Mouse (Mus musculus): ENCODE measurements at regions not wholly inside any gene's neighbourhood (a gene's known extent, or its start where the extent isn't known, plus 50 kb on each side); places are given as distances from the start of the nearest gene placed in this dataset.
"Not testable (repeated sequence)": the region's sequence is repeated elsewhere in the genome, so short reads cannot be mapped to it uniquely, and the experiment has no call there.

DNA sequence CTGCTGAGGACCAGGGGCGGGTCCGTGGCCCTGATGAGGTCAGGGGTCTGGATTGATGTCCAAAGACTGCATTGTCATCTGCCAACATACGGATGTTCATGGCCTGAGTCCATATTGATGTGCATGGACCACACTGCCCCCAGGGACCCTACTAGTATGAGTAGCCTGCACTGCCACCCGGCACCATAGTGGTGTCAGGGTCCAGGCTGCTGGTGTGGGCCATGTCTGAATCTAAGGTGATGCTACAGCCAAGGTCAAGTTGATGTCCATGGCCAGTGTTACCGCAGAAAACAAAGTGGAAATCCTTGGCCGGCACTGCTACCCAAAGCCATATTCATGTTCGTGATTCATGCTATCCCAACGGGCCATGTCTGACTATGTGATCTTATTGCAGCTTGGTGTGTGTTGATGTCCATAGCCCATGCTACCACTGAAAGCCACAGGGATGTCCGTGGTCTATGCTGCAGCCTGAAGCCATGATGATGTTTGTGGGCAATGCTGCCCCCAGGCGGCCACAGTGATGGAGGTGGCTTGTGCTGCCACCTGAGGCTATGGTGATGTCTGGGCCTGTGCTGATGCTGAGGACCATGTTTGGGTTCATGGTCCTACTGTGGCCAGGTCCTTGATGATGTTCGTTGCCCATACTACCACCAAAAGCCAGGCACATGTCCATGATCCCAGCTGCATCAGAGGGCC lies 130.5 kb downstream of the Iqub start:
- DNase-seq (ENCODE audit: low spot score in 2 of 2) = no peak

DNA sequence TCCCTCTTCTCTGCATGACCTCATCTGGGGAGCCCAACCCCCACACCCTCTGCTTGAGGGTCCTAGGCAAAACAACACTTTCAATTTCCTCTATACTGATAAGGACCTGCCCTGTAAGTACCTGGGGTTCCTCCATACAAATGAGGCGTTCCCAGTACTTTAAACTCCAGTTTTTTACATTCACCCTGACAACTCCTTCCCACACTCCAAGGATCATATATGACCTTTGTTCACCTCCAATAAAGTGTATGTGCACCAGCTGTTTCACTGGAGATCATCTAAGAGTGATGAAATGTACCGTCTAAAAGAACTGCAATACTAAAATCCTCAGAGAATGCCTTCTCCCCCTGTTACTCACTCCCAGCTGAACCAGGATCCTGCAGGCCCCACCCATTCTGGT lies 135.0 kb downstream of the Iqub start:
- DNase-seq (ENCODE audit: low spot score in 2 of 2) = no peak

DNA sequence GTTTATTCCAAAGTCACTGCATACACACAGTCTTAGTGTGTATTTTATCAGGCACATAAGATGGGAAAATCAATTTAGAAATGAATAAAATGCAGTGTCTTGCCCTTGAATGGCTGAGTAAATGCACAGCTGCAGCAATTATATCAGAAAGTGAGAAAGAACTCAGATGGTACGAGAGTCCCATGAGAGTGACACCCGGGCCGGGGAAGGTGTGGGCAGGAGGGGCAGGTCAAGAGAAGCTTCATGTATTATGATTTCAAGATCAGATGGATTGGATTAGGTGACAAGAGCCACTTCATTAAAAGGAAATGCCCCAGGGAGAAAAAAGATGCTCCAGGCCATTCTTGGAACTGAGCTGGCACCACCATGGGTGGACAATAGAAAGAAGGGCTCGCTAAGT lies 138.1 kb downstream of the Iqub start:
- no peak for DNase-seq (ENCODE audit: low spot score in 2 of 2)

DNA sequence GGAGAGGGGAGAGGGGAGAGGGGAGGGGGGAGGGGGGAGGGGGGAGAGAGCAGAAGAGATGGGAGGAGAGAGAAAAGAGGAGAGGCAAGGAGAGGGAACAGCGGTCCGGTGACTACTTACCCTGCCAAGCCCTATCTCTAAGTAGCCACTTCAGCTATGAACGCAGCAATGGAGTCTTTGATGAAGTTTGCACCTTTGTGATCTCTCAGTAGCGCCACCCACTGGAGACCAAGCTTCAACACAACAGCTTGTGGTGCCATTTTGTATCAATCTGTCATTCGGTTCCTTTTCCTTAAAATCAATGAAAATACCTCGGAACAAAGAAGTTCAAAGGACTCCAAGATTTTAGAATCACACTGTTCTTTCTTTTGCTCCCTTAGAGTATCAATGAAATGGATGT lies 141.7 kb downstream of the Iqub start:
- DNase-seq (ENCODE audit: low spot score in 2 of 2) = no peak

- DNase-seq (ENCODE audit: low spot score in 2 of 2) = no peak
Measured at GRCm38 (mm10) chr6:24371680-24372079, 143.2 kb downstream of the Iqub start.

- DNase-seq (ENCODE audit: low spot score in 2 of 2) = peak in 1 of 2 experiments; percentile 34
Measured at GRCm38 (mm10) chr6:24350882-24351281, 164.0 kb downstream of the Iqub start.

DNA sequence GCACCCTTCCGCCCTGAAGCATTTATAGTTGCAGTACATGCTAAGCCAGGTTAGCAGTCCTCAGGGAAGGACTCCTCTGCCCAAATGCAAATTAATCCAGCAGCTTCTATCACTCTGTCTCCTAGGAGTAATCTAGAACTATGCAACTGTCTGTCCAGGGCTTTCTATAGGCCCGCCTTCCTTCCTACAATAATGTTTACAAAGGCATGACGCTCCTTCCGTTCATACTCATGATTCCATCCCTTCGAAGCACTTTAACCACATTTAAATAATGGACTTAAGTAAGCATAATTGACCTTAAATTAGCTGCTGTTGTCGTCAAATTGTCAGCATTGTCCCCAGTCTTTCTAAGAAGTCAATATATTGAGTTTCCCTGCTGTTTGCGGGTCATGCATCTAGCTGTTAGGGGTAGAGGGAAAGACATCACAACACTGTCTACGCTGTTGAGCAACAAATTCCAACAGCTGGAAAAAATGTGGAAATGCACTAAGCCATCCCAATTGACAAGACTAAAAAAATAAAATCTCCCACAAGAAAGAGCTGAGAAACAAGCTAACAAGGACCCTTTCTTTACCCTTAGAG lies 166.3 kb downstream of the Iqub start:
- no peak for DNase-seq (ENCODE audit: low spot score in 2 of 2)

DNA sequence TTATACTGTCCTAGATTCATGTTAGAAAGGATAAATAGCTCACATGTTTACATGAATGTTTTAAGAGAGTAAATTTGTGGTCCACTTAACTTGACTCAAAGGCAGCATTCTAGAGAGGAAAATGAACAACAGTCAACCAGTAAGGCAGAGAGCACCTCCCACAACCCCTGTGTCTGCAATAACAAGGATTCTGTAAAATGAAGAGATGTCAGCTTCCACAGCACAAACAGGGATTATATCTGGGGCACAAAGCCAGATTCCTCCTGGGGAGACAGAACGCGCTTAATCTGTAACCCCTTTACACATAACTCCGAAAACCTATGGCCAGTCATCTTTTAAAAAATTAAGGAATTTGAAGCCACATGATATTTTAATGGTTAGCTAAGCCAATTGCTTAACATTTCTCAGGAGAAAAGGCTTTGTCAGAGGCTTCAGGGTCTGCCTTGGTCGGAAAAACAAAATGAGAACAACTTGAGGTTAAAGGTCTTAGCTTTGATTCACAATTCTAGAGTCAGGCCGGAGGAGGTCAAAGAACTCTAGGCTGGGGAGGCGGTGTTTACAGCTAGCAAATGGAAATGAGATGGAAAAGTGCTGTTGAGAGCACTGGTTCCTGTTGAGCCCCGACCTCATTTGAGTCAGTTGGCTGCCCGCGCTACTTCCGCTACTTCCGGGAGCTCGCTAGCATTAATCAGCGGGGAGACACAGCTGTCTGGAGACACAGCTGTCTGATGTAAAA lies 167.0 kb downstream of the Iqub start:
- no peak for DNase-seq (ENCODE audit: low spot score in 2 of 2)

DNA sequence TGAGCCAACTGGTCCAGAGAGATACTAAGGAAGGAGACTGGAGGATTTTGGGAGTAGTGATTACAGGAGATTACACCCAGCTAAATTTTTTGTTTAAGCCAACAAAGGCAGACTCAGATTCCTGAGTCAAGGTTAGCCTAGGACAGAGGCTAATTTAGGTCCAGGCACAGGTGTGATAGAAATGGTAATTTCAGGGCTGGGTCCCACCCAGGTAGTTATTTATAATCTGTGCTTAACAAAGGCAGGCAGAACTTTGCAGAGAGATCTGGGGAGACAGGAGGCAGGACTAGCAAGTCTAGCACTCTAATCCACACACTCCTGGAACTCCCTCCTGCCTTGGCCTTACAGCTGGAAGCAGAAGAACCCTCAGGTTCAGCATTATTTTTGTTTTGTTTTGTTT lies 172.4 kb downstream of the Iqub start:
- DNase-seq (ENCODE audit: low spot score in 2 of 2) = no peak

GRCm38 (mm10) chr6:24342056-24342455 lies 172.8 kb downstream of the Iqub start:
- DNase-seq (ENCODE audit: low spot score in 2 of 2) = no peak

GRCm38 (mm10) chr6:24340107-24340506 lies 172.2 kb upstream of the Slc13a1 start:
- DNase-seq (ENCODE audit: low spot score in 2 of 2) = not testable (repeated sequence)

- peak in 1 of 2 experiments; percentile 16 for DNase-seq (ENCODE audit: low spot score in 2 of 2)
Measured at GRCm38 (mm10) chr6:24325215-24325614, 157.3 kb upstream of the Slc13a1 start.

GRCm38 (mm10) chr6:24324718-24325117 lies 156.8 kb upstream of the Slc13a1 start:
- DNase-seq (ENCODE audit: low spot score in 2 of 2) = no peak

GRCm38 (mm10) chr6:24322371-24322770 lies 154.5 kb upstream of the Slc13a1 start:
- DNase-seq (ENCODE audit: low spot score in 2 of 2) = no peak

- no peak for DNase-seq (ENCODE audit: low spot score in 2 of 2)
Measured at GRCm38 (mm10) chr6:24318862-24319261, 151.0 kb upstream of the Slc13a1 start.

DNA sequence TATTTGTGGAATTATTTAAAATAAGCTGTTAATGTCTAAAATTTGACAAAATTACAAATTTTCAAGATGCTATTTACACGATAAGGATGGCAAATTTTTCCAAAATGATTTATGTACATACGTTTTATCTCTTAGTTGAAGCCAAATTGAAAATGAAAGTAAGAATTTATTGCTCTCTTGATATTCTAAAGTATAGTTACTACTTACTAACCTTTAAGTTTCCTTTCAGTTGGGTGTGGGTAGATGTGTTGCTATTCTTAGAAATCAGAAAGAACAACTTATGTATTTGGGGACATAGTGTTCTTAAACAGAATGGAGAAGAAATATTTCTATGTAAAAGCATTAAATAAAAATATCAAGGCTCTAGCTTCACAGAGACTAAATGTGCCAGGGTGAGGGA lies 142.8 kb upstream of the Slc13a1 start:
- DNase-seq (ENCODE audit: low spot score in 2 of 2) = no peak

DNA sequence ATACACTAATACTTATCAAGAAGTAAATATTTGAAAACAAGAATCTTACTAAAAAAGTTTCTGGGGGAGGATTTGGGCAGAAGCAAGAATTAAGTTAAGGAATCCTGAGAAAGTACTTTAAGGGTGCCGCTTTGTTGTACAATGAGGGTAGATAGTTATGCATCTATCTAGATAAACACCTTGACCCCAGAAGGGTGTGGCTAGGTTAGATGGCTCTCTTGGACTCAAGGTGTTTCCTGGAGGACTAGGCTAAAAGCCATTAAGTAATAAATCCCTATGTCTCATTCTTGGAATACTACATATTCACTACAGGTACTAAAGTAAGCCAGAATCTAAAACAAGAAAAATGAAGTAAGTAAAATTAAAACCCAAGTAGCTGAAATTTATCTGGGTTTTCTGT lies 141.9 kb upstream of the Slc13a1 start:
- DNase-seq (ENCODE audit: low spot score in 2 of 2) = no peak

DNA sequence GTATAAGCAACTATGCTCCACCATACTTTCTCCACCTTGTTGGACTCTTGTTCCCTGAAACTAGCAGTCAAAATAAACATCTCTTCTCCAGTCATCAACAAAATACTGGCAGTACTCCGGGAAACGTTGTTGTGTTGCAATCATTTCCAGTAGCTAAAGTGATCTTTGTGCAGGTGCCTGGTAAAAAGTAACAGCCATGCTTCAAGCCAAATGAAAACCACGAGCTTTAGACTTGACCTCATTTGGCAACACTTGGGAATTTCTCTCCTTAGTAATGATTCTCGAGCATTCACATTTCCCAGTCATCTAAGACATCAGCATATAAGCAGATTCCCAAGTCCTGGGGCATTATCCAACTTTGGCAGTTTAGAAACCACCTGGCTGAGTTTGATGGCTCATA lies 133.8 kb upstream of the Slc13a1 start:
- DNase-seq (ENCODE audit: low spot score in 2 of 2) = no peak

GRCm38 (mm10) chr6:24301146-24301545 lies 133.3 kb upstream of the Slc13a1 start:
- DNase-seq (ENCODE audit: low spot score in 2 of 2) = no peak

DNA sequence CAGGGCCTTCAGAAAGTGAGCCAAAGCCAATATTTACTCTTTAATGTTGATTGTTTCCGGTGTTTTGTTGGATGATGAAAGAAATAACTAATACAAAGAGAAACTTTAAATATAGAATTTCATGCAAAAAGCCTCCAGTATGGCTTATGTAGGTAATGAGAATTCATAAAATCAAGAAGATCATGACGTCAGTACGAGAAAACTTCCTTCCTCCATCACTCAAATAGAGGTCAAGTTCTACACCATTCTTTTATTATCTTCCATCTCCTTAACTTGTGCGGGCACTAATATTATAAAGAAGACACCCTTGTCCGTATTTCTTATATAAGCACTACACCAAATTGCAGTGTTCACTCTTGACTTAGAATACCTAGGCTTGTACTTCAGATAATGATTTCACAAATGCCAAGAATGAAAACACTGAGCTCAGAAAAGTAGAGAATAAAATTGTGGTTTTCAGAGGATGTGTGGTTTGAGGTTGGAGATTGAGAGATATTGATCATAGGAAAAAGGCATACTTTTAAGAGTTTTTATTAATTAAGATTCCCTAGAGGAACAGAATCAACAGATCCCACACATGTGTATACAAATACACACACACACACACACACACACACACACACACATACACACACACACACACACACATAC lies 130.8 kb upstream of the Slc13a1 start:
- DNase-seq (ENCODE audit: low spot score in 2 of 2) = no peak

- DNase-seq (ENCODE audit: low spot score in 2 of 2) = not testable (repeated sequence)
Measured at GRCm38 (mm10) chr6:24288757-24289156, 120.9 kb upstream of the Slc13a1 start.

GRCm38 (mm10) chr6:24272821-24273220 lies 104.9 kb upstream of the Slc13a1 start:
- no peak for DNase-seq (ENCODE audit: low spot score in 2 of 2)

DNA sequence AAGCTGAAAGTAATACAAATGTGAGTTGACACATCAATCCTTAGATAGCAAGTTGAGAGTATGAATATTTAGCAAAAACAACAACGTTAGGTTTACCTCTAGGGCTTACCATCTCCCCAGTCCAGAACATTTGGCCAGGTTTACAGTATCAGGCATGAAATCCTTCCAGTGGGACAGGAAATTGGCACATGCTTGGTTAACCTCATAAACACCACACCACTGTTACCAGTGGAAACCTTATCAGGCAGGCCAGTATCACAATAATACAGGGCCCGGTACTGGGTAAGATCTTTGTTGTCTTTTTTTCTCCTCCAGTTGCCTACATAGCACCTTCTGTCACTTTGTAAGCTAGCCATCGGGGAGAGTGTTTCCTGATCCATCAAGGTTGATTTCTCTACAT lies 101.7 kb upstream of the Slc13a1 start:
- no peak for DNase-seq (ENCODE audit: low spot score in 2 of 2)
